Mouse (Mus musculus) heart, postnatal 0 days (tissue): ENCODE results near the gene Grb10.

Experiments
- CTCF ChIP-seq: IDR thresholded peaks from 2 replicates; pipeline ENCODE4 v1.5.1; 2016; ENCODE audit warnings: antibody characterized with exemption, control low read depth, low read depth
- EP300 ChIP-seq: IDR thresholded peaks from 2 replicates; pipeline ENCODE4 v1.6.1; 2016; ENCODE audit warnings: antibody characterized with exemption, low read depth

DNA sequence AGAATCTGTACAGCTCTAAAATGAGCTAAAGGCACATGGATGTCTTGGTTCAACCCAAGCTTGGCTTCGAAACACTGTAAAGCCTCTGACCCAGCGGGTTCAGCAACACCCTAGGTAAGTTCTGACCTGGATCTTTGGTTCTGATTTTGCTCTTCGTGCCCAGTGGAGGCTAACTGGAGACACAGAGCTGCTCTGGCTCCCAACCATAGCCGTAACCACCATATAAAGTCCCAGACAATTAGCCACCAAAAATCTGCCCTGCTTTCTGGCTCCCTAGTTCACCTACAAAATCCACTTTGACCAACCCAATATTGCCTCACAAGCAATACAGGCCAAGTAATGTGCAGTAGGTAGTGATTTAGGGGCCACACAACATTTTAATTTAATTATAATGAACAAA is 3.7 kb downstream of the Grb10 start:
- no peak for TF ChIP-seq CTCF
- no peak for TF ChIP-seq EP300
